Mouse (Mus musculus): Measurements from ENCODE around the gene Trim8. TPM values are rescaled to one million over a fixed set of nuclear protein-coding genes. Genes with fewer than 3 reads are reported as not detected.

Gene Trim8
- total and polyA plus RNA-seq, 3 experiments: 24.1 to 39.8 (median 39.2) TPM

DNA sequence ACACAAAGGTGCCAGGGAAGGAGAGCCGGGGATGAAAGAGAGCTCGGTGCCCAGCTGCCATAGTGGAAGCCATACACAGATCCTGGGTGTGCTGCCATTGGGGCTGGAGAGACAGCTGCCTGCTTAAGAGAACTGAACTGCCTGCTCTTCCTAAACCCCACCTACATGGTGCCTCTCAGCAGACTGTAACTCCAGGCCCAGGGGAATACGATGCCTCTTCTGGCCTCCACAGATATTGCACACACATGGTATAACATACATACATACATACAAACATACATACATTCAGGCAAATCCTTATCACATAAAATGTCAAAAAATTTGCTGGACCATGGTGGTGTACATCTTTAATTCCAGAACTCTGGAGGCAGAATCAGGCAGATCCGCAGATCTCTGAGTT lies 38.1 kb upstream of the Trim8 start:
- no peak overlapping the region for H3K4me3 ChIP-seq
- peaks cover 17% of the 10 kb centered on the region for H3K4me1 ChIP-seq (ENCODE audit: control insufficient read depth, insufficient read depth, low read length)
- TF ChIP-seq POLR2A (IDR thresholded peaks at IDR 0.05; ENCODE audit: insufficient read depth, low read depth, low read length): no peak
- no peak for TF ChIP-seq CTCF (IDR thresholded peaks at IDR 0.05)
- TF ChIP-seq EP300 (IDR thresholded peaks at IDR 0.05; ENCODE audit: insufficient read depth, low read depth, low read length): no peak
- no peaks in the 10 kb centered on the region for H3K79me2 ChIP-seq (replicated peaks; ENCODE audit: control insufficient read depth, insufficient read depth, low read length)
- no peaks in the 10 kb centered on the region for H3K27me3 ChIP-seq (ENCODE audit: control insufficient read depth, insufficient read depth, low read length)
- H3K9ac ChIP-seq (ENCODE audit: low read depth, low read length): no peak overlapping the region
- WGBS: 98% methylated on average over 4 of the region's 4 CpGs
- intact Hi-C loops (cut with DNase I): no loop called here
- H3K27ac ChIP-seq: no peak overlapping the region
- no peak for DNase-seq
- no peaks in the 10 kb centered on the region for H3K36me3 ChIP-seq (ENCODE audit: control insufficient read depth, insufficient read depth, low read length)

DNA sequence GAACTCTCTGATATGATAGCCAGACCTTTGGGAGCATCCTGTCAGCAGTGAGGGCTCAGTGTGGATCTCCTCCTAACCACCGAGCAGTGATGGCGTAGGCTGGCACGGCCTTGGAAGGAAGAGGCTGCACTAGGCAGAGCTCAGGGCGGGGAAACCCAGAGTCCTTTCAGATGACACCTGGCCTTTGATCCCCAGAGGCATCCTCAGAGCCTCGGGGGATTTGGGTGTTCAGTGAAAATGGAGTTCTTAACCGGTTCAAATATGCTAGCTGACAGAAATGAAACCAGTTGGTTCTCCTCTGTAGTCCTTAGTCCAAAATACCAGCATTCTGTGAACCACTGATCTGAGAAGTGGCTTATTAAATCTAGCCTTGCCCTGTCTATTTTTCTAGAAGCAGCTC lies 35.3 kb upstream of the Trim8 start:
- H3K27me3 ChIP-seq (ENCODE audit: control insufficient read depth, insufficient read depth, low read length): no peaks in the 10 kb centered on the region
- H3K36me3 ChIP-seq (ENCODE audit: control insufficient read depth, insufficient read depth, low read length): peaks cover 2% of the 10 kb centered on the region
- no peak overlapping the region for H3K4me3 ChIP-seq
- 69% methylated on average over 6 of the region's 6 CpGs for WGBS
- intact Hi-C loops (cut with DNase I): no loop called here
- H3K9ac ChIP-seq (ENCODE audit: low read depth, low read length): no peak overlapping the region
- DNase-seq: peak; percentile 18 to 44
- no peak overlapping the region for H3K27ac ChIP-seq
- no peaks in the 10 kb centered on the region for H3K79me2 ChIP-seq (replicated peaks; ENCODE audit: control insufficient read depth, insufficient read depth, low read length)
- TF ChIP-seq CTCF (IDR thresholded peaks at IDR 0.05): no peak
- no peak for TF ChIP-seq EP300 (IDR thresholded peaks at IDR 0.05; ENCODE audit: insufficient read depth, low read depth, low read length)
- no peak for TF ChIP-seq POLR2A (IDR thresholded peaks at IDR 0.05; ENCODE audit: insufficient read depth, low read depth, low read length)
- peaks cover 7% of the 10 kb centered on the region for H3K4me1 ChIP-seq (ENCODE audit: control insufficient read depth, insufficient read depth, low read length)

DNA sequence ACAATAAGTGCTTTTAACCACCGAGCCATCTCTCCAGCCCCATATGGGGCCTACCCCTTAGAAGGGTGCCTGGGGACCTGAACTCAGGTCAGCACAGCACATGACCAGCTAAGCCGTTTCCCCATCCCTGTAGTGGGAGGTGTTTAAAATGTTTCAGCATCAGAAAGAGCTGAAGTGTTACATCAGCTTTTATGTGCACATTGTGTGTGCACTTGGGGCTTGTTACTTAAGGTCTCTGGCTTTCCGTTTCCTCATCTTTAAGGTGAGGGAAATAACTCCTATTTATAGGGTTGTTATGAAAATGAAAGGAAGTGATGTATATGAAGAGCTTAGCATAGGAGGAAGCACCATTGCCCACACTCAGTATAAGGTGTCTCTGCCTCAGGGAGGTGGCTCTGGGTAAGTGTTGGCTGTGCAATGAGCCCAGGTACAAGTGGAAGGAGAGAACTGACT lies 34.4 kb upstream of the Trim8 start:
- Histone ChIP-seq H3K36me3 (ENCODE audit: control insufficient read depth, insufficient read depth, low read length) (peaks cover 7% of the 10 kb centered on the region), H3K27ac (no peak overlapping the region), H3K79me2 (replicated peaks; ENCODE audit: control insufficient read depth, insufficient read depth, low read length) (no peaks in the 10 kb centered on the region), H3K9ac (ENCODE audit: low read depth, low read length) (no peak overlapping the region), H3K4me1 (ENCODE audit: control insufficient read depth, insufficient read depth, low read length) (peaks cover 14% of the 10 kb centered on the region), H3K27me3 (ENCODE audit: control insufficient read depth, insufficient read depth, low read length) (no peaks in the 10 kb centered on the region), H3K4me3 (no peak overlapping the region)
- WGBS: 61% methylated on average over 3 of the region's 3 CpGs
- DNase-seq: no peak
- intact Hi-C loops (cut with DNase I): no loop called here
- TF ChIP-seq CTCF (IDR thresholded peaks at IDR 0.05): no peak
- no peak for TF ChIP-seq POLR2A (IDR thresholded peaks at IDR 0.05; ENCODE audit: insufficient read depth, low read depth, low read length)
- TF ChIP-seq EP300 (IDR thresholded peaks at IDR 0.05; ENCODE audit: insufficient read depth, low read depth, low read length): no peak

DNA sequence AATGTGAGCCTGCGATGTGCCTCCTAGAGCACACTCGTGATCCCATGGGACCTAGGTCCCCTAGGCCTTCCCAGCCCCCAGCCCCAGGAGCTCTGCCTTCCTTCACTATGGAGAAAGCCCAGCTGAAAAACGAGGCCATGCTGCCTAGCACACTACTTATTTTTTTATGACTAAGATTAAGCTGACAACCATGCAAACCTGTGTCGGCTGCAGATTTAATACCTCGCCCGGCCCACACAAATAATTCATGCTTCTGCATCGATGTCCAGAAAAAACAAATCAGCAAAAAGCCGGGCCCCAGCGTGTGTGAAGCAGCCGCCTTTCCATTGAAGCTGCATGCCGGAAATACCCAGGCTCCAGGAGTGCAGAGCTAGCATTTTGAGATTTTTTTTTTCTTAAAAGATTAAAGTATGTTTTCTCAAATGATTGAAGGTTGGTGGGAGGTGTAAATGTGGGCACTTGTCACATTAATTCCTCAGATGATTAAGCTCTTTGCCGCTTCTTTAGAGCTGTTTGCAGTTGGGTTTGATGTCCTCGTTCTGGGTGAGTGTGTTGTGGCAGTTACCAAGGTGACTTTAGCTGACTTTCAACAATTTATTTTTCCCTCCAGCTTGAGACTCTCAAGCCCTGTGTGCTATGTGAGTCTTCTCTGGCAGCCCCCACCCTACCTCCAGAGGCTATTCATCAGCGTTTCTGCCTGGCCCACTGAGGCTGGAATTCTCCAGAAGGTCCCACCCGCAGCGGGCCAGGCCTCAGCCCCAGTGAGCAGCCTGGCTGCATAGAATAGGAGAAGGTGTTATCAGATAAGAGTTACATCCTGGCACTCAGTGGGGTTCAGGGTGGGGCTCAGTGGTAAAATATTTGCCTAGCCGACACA lies 30.9 kb upstream of the Trim8 start:
- TF ChIP-seq CTCF (IDR thresholded peaks at IDR 0.05): no peak
- TF ChIP-seq EP300 (IDR thresholded peaks at IDR 0.05; ENCODE audit: insufficient read depth, low read depth, low read length): no peak
- no peak for TF ChIP-seq POLR2A (IDR thresholded peaks at IDR 0.05; ENCODE audit: insufficient read depth, low read depth, low read length)
- peak in 1 of 2 experiments; percentile 26 for DNase-seq
- Histone ChIP-seq H3K4me3 (no peak overlapping the region), H3K36me3 (ENCODE audit: control insufficient read depth, insufficient read depth, low read length) (peaks cover 8% of the 10 kb centered on the region), H3K4me1 (ENCODE audit: control insufficient read depth, insufficient read depth, low read length) (peaks cover 14% of the 10 kb centered on the region), H3K79me2 (replicated peaks; ENCODE audit: control insufficient read depth, insufficient read depth, low read length) (no peaks in the 10 kb centered on the region), H3K27ac (peak overlapping the region; percentile 67), H3K27me3 (ENCODE audit: control insufficient read depth, insufficient read depth, low read length) (no peaks in the 10 kb centered on the region), H3K9ac (ENCODE audit: low read depth, low read length) (no peak overlapping the region)
- WGBS: 54% methylated on average over 17 of the region's 17 CpGs
- intact Hi-C loops (cut with DNase I): no loop called here

DNA sequence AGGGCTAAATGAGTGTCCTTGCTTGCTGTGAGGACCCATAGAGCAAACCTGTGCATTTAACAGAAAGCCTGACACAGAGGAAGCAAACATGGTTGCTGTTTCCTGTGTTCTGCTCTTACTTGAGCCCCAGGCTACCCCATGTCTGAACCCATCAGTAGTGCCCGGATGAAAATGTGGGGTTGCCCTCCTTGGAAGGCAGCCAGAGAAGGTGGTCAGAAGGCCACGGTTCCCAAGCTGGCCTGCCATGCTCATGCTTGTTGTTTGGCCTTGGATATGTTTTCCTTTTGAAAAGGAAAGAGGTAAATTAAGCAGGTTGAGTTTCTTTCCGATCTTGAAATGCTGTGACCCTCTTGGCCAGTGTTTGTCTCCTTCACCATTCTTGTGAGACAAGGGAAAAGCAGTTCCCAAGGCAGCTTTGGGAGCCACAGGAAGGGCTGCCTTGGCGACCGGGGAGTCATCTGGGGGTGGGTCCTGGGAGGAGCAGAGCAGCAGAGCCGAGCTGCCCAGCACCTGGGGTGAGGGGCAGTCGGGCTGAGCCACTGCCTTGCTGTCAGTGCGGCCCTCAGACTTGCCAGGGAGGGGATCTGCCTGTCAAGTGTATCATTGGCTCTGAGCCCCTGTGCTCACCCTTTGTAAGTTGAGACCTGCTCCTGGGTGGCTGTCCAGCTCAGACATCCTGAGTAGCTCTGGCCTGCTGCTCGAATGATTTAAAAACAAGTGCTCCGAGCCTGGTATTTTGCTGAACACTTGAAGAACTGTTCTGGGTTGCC lies 30.0 kb upstream of the Trim8 start:
- intact Hi-C loops (cut with DNase I): no loop called here
- Histone ChIP-seq H3K79me2 (replicated peaks; ENCODE audit: control insufficient read depth, insufficient read depth, low read length) (no peaks in the 10 kb centered on the region), H3K36me3 (ENCODE audit: control insufficient read depth, insufficient read depth, low read length) (peaks cover 8% of the 10 kb centered on the region), H3K27ac (peak overlapping the region; percentile 67), H3K27me3 (ENCODE audit: control insufficient read depth, insufficient read depth, low read length) (no peaks in the 10 kb centered on the region), H3K4me1 (ENCODE audit: control insufficient read depth, insufficient read depth, low read length) (peaks cover 13% of the 10 kb centered on the region), H3K9ac (ENCODE audit: low read depth, low read length) (peak overlapping the region; percentile 26; the same call in 1 of the 2 replicates), H3K4me3 (no peak overlapping the region)
- TF ChIP-seq POLR2A (IDR thresholded peaks at IDR 0.05; ENCODE audit: insufficient read depth, low read depth, low read length) (no peak), EP300 (IDR thresholded peaks at IDR 0.05; ENCODE audit: insufficient read depth, low read depth, low read length) (no peak), CTCF (IDR thresholded peaks at IDR 0.05) (no peak)
- WGBS: 14% methylated on average over 10 of the region's 10 CpGs
- DNase-seq: peak; percentile 51 to 53
